Mouse (Mus musculus): ENCODE measurements at regions not wholly inside any gene's neighbourhood (a gene's known extent, or its start where the extent isn't known, plus 50 kb on each side); places are given as distances from the start of the nearest gene placed in this dataset.
A peak's percentile ranks its signal among the peaks of the same experiment; 100 is the strongest.
"Not testable (repeated sequence)": the region's sequence is repeated elsewhere in the genome, so short reads cannot be mapped to it uniquely, and the experiment has no call there.

- not testable (repeated sequence) for ATAC-seq
Measured at GRCm38 (mm10) chr17:13432256-13432655, 77.9 kb downstream of the Tcp10c start.

DNA sequence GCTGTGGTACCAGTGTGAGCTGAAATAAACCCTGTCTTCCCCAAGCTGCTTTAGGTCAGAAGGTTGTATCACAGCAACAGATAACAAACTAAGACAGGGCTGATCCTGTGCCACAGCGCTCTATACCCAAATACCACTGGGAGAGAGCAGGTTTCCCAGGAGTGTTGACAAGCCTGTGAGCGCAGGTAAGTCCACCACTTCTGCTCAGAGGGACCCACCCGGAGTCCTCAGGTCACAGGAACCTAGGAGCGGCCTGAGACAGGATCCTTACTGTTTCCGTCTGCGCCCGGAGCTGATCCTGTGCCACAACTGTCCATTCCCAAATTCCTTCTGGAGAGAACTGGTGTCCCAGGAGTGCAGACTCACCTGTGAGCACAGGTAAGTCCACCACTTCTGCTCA lies 79.8 kb downstream of the Tcp10c start:
- not testable (repeated sequence) for ATAC-seq

DNA sequence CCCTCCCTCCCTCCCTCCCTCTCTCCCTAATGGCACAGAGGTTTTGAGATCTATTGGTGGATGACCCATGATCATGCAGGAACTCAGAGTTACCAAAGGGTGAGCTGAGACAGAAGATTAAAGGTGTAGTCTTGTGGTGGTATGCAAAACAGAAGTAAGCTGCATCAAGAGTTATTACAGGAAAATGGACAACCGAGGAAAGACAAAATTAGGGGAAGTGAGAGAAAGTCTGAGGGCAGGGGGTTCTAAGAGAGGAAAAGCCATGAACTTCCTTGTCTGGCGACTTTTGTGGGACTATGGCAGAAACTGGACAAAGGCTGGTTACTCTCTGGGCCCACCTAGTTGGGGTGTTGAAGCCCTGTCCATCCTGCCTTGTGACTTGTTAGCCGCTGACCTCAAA lies 84.4 kb downstream of the Tcp10c start:
- ATAC-seq, result not testable (repeated sequence)

- ATAC-seq, result peak; percentile 63
Measured at GRCm38 (mm10) chr17:13440708-13441530, 86.5 kb downstream of the Tcp10c start.

- ATAC-seq, result not testable (repeated sequence)
Measured at GRCm38 (mm10) chr17:13442229-13442628, 87.9 kb downstream of the Tcp10c start.

DNA sequence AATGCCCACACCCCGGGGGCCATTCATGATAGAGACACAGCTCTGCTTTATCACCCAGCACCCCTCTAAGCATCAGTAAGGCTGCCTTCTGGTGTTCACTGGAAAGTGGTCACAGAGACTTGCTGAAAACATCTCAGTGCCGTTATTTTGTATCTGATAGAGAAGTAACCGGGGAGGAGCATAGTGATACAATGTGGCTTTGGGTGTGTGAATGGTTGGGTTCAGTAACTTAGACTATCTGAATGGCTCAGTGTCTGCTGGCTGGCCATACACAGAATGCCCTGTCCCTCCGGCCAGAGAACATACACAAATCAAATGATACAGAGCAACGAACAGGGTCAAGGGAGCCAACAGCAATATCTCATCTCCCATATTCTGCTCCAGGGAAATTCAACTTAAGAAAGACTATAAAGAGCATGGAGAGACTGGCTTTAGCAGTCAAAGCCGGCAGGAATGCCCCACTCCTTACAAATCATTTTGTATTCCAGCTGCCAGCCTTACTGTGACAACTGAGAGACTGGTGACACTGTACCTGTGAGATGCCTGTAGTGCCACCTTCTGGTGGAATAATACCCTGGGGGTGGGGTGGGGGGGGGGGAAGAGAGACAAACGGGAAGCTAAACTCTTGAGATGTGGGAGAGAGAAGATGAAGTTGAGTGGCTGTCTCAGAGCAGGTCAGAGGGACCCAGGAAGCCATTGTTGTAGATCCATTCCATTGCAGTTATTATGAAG lies 102.7 kb downstream of the Tcp10c start:
- ATAC-seq, result not testable (repeated sequence)

- not testable (repeated sequence) for ATAC-seq
Measured at GRCm38 (mm10) chr17:13457942-13458341, 103.6 kb downstream of the Tcp10c start.

DNA sequence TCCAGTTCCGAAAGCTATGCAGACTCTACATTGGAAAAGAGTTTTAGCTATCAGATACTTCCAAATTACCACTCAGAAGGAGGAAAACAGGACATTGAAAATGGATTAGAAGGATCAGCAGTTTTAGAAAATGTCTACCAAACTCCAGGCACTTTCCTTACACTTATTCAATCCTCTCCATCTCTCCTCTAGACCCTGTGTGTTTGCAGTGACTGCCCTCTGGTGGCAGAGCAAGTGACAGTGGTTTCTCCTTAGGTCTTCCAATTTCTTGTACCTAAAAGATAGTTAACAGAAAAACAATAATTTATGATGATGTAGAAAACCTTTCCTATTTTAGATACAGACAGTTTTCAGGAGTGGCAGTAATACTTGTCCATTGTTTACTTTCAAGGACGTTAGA lies 104.4 kb downstream of the Tcp10c start:
- not testable (repeated sequence) for ATAC-seq

DNA sequence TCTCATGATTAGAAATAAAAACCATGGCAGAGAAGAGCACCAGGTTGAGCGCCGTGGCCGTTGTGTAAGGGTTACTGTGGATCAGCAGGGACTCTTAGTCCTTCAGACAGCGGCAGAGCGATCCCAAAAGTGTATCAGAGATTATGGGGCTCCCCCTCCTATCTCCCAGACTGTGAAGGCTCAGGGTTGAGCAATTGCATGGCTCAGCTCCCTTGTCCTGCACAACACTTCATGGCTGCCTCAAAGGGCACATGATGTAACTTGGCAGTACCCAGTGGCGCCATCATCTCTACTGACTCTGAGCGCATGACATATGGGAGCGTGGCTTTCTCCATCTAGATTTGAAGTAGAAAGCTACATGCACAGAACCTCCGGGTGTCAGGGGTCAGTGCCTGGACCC lies 108.3 kb downstream of the Tcp10c start:
- ATAC-seq, result not testable (repeated sequence)

DNA sequence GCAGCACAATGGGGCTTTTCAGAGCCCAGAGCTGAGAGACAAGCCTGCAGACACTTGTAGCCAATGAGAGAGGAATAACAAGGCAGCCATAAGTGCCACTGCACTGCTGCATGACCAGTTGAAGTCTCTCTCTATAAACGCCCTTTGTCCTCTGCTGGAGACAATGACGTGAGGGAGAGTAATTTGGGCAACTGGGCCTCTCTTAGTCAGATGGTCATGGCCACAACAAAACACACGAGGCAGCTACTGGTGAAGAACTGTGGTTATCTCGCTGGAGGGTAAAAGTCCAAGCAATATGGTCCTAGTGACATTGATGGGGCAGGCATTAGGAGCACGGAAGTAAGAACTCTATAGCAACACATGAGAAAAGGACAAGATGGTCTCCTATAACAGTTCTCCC lies 111.5 kb downstream of the Tcp10c start:
- not testable (repeated sequence) for ATAC-seq

GRCm38 (mm10) chr17:13469867-13470380 lies 115.6 kb downstream of the Tcp10c start:
- ATAC-seq, result not testable (repeated sequence)

GRCm38 (mm10) chr17:13472460-13473062 lies 118.2 kb downstream of the Tcp10c start:
- ATAC-seq, result no peak

DNA sequence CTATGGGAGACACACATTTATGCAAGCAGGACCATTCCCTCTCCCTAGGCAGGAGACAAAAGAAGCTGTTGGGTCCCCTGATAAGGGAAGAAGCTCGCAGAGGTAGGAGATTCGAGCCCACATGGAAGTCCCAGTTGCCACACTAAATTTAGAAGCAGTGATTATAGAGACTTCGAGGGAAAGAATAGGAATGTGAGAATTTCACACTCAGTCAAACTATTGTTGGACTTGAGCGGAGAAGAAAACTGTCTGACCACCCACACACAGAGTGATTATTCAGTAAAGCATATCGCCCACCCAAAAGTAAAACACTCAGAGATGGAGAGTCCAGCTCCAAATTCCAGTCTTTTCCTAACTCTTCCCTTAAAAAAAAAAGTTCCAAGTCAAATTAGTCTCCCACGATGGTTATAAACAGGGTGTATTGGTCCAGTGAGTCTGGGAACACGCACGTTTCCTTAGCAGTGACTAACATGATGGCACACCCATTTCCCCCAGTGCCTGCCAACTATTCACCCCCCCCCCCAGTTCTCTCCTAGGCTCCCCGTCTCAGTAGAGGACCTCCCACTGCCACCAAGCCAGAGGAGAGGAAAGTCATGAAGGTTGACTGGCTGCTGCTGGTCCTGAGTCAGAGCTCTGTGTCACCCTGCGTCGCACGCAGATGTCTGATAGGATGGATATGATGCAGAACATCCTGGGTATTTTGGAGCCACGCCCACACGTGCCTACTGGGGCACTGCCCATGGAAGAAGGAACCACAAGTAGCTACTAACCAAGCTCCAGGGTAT lies 120.1 kb downstream of the Tcp10c start:
- ATAC-seq, result no peak

DNA sequence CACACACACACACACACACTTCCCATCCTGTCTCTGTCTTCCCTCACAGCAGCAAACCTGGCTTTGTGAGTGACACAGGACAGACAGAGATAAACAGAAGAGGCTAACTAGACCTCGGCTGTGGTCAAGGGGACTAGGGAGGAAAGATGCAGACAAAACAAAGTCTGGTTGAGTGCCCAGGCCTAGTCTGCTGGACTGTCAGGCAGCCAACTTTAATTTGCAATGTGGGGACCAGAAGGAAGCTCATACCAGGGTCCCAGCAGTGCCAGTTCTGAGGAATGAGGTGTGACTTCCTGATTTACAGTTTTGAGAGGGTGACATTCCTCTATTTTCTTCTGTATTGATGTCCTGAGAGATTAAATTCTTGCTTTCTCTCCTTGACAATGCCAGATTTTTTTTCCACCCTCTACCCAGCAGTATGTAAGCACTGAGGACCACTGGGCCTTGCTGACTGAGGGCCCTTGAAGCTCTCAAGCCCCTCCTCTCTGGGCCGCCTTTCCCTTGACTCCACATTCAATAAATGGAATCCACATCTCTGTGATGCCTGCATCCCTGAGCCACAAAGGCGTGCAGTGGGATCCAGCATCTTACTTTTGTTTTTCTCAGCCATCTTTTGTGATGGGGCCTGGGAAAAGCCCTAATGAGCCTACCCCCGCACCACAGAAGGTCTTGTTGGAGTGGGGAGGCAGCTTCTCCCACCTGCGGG lies 124.6 kb downstream of the Tcp10c start:
- ATAC-seq, result no peak

DNA sequence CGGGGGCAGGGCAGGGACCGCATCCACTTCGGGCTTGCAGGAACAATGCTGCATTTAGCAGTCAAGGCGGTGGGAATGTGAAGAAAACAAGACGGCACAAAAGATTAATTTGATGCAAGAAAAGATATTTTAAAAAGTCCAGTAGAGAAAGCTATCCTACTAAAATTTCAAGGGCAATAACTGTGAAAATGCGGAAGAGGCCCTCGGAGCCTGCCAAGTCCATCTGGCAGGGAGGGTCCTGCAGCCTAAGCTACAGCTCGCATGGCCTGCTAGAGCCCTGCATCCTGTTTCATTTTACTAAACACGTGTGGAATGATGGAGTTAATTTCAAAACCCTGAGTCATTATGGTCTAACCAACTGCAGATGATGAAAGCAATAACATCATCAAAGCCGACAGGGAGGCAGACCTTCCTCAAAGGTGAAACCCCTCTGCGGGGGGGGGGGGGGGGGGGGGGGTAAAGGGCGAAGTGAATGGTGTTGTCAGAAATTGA lies 125.2 kb downstream of the Tcp10c start:
- peak; percentile 52 for ATAC-seq

DNA sequence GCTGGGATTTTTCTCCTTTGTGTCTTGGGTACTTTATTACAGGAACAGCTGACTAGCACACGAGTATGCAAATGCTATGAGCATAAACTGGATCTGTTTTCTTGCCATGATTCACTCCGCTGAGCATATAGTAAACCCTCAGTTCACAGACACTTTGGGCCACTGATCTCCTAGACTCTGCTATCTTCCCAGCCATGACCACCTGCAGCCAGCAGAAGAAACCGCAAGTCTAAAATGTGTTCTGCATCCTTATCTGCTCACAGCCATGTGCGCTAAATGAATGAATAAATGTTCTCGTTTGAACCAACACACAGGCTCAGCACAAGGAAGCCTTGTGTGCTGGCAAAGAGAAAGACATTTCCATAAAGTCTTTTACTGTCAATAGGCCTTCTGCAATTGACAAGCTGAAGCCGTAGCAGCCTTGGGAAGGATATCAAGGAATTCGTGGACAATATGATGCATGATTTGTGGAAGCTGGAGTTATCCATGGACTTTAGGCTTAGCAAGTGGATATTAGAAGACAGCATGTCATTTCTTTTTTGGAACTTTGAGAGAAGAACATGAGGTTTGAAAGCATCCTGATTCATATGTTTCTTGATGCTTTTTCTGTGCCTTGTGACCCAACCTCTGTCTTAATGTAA lies 127.2 kb downstream of the Tcp10c start:
- ATAC-seq, result no peak

DNA sequence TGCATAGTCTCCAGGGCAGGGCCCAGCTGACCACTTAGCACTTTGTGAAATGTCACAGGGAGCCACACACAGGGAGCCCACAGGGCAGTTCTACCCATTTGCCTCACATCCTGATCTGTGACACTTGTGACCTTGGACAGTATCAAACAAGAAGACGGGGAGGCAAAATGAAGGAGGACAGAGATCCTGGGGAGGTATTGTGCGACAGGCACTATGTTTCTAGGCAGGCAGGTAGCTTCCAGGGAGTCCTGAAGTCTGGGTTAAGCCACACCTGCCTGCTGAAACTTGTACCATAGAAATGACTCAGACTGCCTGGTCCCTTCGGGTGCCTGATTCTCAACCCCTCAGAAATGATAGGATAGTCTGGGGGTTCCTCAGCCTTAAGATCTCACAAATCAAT lies 127.8 kb downstream of the Tcp10c start:
- no peak for ATAC-seq

DNA sequence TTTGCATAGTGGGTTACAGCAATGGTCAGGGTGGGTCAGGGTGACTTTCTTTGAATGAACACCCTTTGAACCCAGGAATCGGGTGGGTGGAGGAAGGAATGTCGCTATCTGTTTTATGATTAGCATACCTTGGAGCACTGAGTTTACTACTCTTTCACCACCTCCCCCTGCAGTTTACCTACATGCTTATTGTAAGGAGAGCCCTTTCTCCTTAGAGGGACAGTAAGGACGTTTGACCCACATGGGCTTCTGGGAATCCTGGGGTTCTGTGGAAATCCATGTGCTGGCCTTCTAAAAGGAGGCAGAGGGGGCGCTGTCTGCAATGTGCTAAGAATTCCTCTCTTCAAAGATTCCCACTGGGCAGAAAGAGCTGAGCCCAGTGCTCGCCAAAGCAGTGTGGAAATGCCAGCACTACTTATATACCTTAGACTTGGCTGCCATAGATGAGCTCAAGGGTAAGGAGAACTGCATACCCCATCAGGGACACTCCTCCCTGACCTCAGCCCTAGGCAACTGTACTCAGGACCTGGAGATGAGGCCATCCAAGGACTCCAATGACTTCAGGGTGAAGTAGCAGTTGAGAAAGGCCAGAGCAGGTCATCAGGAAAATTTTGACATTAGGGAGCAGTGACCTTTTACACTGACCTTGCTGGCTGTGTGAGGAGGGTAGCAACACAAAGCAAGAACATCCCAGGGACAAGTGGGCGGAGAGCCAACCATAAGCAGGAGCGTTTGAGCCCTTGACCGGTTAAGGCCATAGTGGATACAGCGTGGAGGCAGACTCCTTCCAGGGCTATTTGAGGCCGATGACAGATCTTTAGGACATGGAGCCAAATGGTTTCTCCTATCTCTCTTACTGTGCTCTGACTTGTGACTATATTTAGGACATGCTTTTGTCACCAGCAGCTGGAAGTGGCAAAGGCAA lies 133.2 kb downstream of the Tcp10c start:
- ATAC-seq, result no peak

DNA sequence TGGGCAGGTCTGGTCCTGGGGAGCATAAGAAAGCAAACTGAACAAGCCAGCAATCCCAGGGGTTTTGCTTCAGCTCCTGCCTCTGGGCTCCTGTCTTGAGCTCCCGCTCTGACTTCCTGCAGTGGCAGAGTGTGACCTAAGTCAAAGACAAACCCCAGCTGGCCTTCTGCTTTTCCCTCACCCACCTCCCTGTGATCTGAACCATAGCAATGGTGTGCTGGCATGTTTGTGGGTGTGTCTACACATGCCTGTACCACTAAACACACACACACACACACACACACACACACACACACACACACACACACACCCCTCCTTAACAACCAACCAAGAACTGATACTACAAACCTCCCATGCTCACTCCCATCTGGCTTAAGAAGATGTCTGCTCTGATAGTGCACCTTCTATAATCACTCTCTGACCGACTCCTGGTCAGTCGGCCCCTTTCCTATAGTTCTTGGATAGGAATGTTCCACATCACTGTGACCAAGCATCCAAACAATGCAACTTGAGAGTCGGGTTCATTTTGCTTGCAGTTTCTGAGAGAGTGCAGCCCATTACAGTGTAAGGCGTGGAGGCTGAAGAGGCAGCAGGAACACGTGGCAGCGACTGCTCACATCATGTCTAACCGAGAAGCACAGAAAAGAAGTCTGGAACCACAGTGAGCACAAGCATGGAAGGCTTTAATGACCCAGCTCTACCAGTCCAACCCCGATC lies 134.4 kb downstream of the Tcp10c start:
- no peak for ATAC-seq

All from inflammation-experienced regulatory T-cells, adult 6 months (primary cell).